Mouse (Mus musculus) limb, embryonic 14.5 days (tissue): ENCODE results near the gene Kcnj13. TPM values are rescaled to one million over a fixed set of nuclear protein-coding genes. Genes with fewer than 3 reads are reported as not detected.

Source experiments
- ATAC-seq: fragments of 200-750 bp; cut with Nextera tagmentation; 2 replicates; pipeline ENCODE4 v1.8.0; 2017; ENCODE audit warnings: low read depth, moderate number of reproducible peaks, moderate TSS enrichment; ENCODE audit not compliant: low FRiP score
- DNase-seq: peaks from one replicate; pipeline ENCODE4 v3.0.0-alpha.2; 2015; ENCODE audit warnings: low spot score
- H3K27ac ChIP-seq: fragments of 300-500 bp; sonication (generic); replicated peaks from 2 replicates; pipeline ENCODE4 v1.5.1; 2014; ENCODE audit warnings: low read depth, mild to moderate bottlenecking, low read length, moderate library complexity, mixed read lengths
- H3K27me3 ChIP-seq: fragments of 300-500 bp; sonication (generic); 2 replicates; pipeline ENCODE4 v1.6.1; 2014; ENCODE audit warnings: low read length, mixed read lengths; ENCODE audit not compliant: control insufficient read depth, insufficient read depth
- H3K36me3 ChIP-seq: fragments of 300-500 bp; sonication (generic); 2 replicates; pipeline ENCODE4 v1.6.1; 2014; ENCODE audit warnings: mild to moderate bottlenecking, low read length, moderate library complexity, mixed read lengths; ENCODE audit not compliant: control insufficient read depth, insufficient read depth
- H3K4me1 ChIP-seq: fragments of 300-500 bp; sonication (generic); 2 replicates; pipeline ENCODE4 v1.6.1; 2014; ENCODE audit warnings: antibody characterized with exemption, low read length, mixed read lengths; ENCODE audit not compliant: control insufficient read depth, insufficient read depth
- H3K4me2 ChIP-seq: fragments of 300-500 bp; sonication (generic); replicated peaks from 2 replicates; pipeline ENCODE4 v1.6.1; 2014; ENCODE audit warnings: low read depth, mild to moderate bottlenecking, low read length, moderate library complexity; ENCODE audit not compliant: severe bottlenecking
- H3K4me3 ChIP-seq: fragments of 300-500 bp; sonication (generic); replicated peaks from 2 replicates; pipeline ENCODE4 v1.5.1; 2014; ENCODE audit warnings: low read length
- H3K9ac ChIP-seq: fragments of 300-500 bp; sonication (generic); 2 replicates; pipeline ENCODE4 v1.6.1; 2014; ENCODE audit warnings: mild to moderate bottlenecking, low read depth, low read length, moderate library complexity; ENCODE audit not compliant: severe bottlenecking
- H3K9me3 ChIP-seq: fragments of 300-500 bp; sonication (generic); 2 replicates; pipeline ENCODE4 v1.6.1; 2016; ENCODE audit warnings: low read length; ENCODE audit not compliant: control insufficient read depth
- POLR2A ChIP-seq: fragments of 200-500 bp; IDR thresholded peaks from 2 replicates; pipeline ENCODE4 v1.8.0; 2012; ENCODE audit warnings: inconsistent platforms, mild to moderate bottlenecking, moderate library complexity, borderline replicate concordance; ENCODE audit not compliant: insufficient read depth, insufficient read length; ENCODE audit errors: extremely low read depth
- WGBS: fragments of 180-500 bp; shearing (Covaris S2); extraction: QIAGEN DNeasy Blood & Tissue Kit; methylation state at CpG from one replicate; pipeline ENCODE4 v1.1.7; 2014; 5-methylcytosine and 5-hydroxymethylcytosine counted together
- polyA plus RNA-seq, 2 experiments: library from polyadenylated mRNA; depleted of rRNA in 1 of 2; stranded (reverse) in 1 of 2; unstranded in 1 of 2; fragments of >200 nt; fragmentation: Nextera tagmentation in 1 of 2; extraction: Ambion mirVana in 1 of 2; gene quantifications; 2 replicates each; pipeline versions ENCODE4 v1.2.1 to v1.2.3; 2012 to 2014

Gene Kcnj13
- polyA plus RNA-seq, 2 experiments = 0.44 to 1.2 TPM

DNA sequence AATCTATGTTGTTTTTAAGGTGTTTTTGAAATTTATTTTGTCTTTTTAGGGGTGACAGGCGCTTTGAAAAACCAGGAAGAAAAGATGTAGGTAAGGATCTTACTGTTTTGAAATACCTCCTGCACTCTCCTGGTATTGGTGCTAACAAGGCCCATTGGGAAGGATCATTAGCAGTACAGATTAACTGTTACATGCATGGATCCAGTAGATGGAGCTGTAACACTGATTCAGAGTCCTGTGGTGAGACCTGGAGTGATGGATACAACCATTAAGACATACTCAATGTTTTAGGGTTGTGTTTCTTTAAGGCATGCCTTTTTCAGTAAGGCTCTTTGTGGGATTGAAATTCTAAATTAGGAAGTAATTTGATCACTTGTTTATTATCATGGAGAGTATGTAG, 14.6 kb downstream of the Kcnj13 start:
- Histone ChIP-seq H3K4me1 (no peaks in the 10 kb centered on the region), H3K9me3 (no peaks in the 10 kb centered on the region), H3K27ac (no peak overlapping the region), H3K4me2 (no peak overlapping the region), H3K36me3 (peaks cover 43% of the 10 kb centered on the region), H3K9ac (no peak overlapping the region), H3K4me3 (no peak overlapping the region), H3K27me3 (no peaks in the 10 kb centered on the region)
- WGBS = 91% methylated on average over 1 of the region's 1 CpGs
- no peak for TF ChIP-seq POLR2A
- DNase-seq (peak; percentile 28), ATAC-seq (no peak)

DNA sequence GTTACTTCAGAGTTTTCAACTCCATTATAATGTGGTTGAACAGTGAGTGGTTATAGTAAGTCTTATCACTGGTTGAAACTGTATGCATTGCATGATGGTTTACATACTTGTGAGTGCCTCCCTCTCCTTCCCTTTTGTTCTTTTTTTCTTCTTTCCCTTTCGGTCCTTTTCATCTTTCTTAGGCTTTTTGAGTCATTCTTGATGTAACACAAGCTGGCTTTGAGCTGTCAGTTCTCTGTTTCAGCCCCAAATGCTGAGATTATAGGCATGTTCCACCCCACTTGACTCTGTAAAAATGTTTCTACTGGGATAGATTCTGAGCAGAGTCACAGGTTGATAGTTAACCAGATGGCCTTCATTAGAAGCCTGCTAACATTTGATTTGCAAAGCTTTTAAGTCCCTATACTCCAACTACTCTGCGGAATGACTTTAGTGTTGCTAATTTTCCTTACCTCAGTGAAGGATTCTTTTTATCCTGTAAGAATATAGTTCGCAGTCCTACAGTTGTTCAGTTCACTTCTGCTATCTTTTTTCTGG, 16.4 kb downstream of the Kcnj13 start:
- WGBS = 83% methylated on average over 3 of the region's 3 CpGs
- no peaks in the 10 kb centered on the region for H3K9me3 ChIP-seq
- TF ChIP-seq POLR2A = no peak
- H3K36me3 ChIP-seq = peaks cover 58% of the 10 kb centered on the region
- no peak overlapping the region for H3K9ac ChIP-seq
- no peaks in the 10 kb centered on the region for H3K4me1 ChIP-seq
- H3K27me3 ChIP-seq = no peaks in the 10 kb centered on the region
- no peak overlapping the region for H3K4me3 ChIP-seq
- no peak overlapping the region for H3K27ac ChIP-seq
- no peak overlapping the region for H3K4me2 ChIP-seq
- DNase-seq (no peak), ATAC-seq (no peak)

DNA sequence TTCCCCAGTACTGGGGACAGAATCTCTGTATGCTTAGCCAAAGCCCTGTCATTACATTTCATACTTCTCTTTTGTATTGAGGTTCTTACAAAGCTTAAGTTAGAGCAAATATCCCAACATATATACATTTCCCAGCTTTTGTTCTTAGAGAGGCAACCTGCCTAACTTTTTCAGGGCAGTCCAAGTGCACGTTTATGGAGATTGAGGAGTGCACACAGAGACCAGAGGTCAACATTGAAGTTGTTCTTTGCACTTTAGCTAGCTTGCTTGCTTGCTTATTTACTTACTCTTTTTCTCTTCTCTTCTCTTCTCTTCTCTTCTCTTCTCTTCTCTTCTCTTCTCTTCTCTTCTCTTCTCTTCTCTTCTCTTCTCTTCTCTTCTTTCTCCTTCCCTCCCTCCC, 34.3 kb downstream of the Kcnj13 start:
- Histone ChIP-seq H3K27me3 (no peaks in the 10 kb centered on the region), H3K4me3 (no peak overlapping the region), H3K9ac (no peak overlapping the region), H3K9me3 (no peaks in the 10 kb centered on the region), H3K4me1 (no peaks in the 10 kb centered on the region), H3K36me3 (peaks cover 13% of the 10 kb centered on the region), H3K27ac (no peak overlapping the region), H3K4me2 (no peak overlapping the region)
- 75% methylated on average over 1 of the region's 1 CpGs for WGBS
- no peak for ATAC-seq
- no peak for DNase-seq
- no peak for TF ChIP-seq POLR2A

DNA sequence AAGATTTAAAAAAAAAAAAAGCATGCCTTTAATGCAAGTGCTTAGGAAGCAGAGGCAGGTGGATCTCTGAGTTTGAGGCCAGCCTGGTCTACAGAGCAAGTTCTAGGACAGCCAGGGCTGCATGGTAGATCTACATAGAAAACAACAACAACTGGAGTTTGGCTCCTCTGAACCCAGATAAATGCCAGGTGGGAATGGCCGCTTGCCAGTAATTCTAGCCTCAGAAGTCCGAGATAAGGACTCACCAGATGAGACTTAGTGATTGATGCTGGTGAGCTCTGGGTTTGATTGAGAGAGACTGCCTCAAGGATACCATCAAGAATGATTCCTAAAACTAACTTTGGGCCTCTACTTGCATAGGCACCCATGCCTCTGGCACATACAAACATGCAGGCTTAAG, 44.0 kb downstream of the Kcnj13 start:
- Histone ChIP-seq H3K4me1 (no peaks in the 10 kb centered on the region), H3K4me3 (no peak overlapping the region), H3K36me3 (peaks cover 13% of the 10 kb centered on the region), H3K9me3 (no peaks in the 10 kb centered on the region), H3K4me2 (no peak overlapping the region), H3K27ac (no peak overlapping the region), H3K9ac (no peak overlapping the region), H3K27me3 (no peaks in the 10 kb centered on the region)
- WGBS = 83% methylated on average over 2 of the region's 2 CpGs
- ATAC-seq = no peak
- no peak for TF ChIP-seq POLR2A
- DNase-seq = no peak

Other genes starting within 250 kb of the Kcnj13 start
- gene Ecel1, start 238.2 kb downstream of the Kcnj13 start, polyA plus RNA-seq (2012; rRNA removed) = 1.4 and 2.0 TPM in 2 replicates
- gene Ecel1, start 238.2 kb downstream of the Kcnj13 start, polyA plus RNA-seq (2014; fragmentation: Nextera tagmentation; extraction: Ambion mirVana) = 0.61 and 1.0 TPM in 2 replicates
- 0.17 and 0.18 TPM in 2 replicates for gene Prss56, start 211.4 kb downstream of the Kcnj13 start, polyA plus RNA-seq (2012; rRNA removed)
- gene Prss56, start 211.4 kb downstream of the Kcnj13 start, polyA plus RNA-seq (2014; fragmentation: Nextera tagmentation; extraction: Ambion mirVana) = 0.22 TPM in 1 of 2 replicates, not detected in the other
- gene Chrnd, start 204.1 kb downstream of the Kcnj13 start, polyA plus RNA-seq (2012; rRNA removed) = 12.4 and 13.2 TPM in 2 replicates
- gene Chrnd, start 204.1 kb downstream of the Kcnj13 start, polyA plus RNA-seq (2014; fragmentation: Nextera tagmentation; extraction: Ambion mirVana) = 3.6 and 6.2 TPM in 2 replicates
- gene Chrng, start 190.1 kb downstream of the Kcnj13 start, polyA plus RNA-seq (2012; rRNA removed) = 44.7 and 50.8 TPM in 2 replicates
- 18.2 and 29.3 TPM in 2 replicates for gene Chrng, start 190.1 kb downstream of the Kcnj13 start, polyA plus RNA-seq (2014; fragmentation: Nextera tagmentation; extraction: Ambion mirVana)
- 84.7 and 118 TPM in 2 replicates for gene Eif4e2, start 180.8 kb downstream of the Kcnj13 start, polyA plus RNA-seq (2012; rRNA removed)
- gene Eif4e2, start 180.8 kb downstream of the Kcnj13 start, polyA plus RNA-seq (2014; fragmentation: Nextera tagmentation; extraction: Ambion mirVana) = 139 and 144 TPM in 2 replicates
- 2.3 TPM in 2 replicates for gene Efhd1, start 130.4 kb downstream of the Kcnj13 start, polyA plus RNA-seq (2012; rRNA removed)
- gene Efhd1, start 130.4 kb downstream of the Kcnj13 start, polyA plus RNA-seq (2014; fragmentation: Nextera tagmentation; extraction: Ambion mirVana) = 2.2 and 2.5 TPM in 2 replicates
- gene Gigyf2, start 67.7 kb downstream of the Kcnj13 start, polyA plus RNA-seq (2012; rRNA removed) = 64.0 and 65.6 TPM in 2 replicates
- 47.7 and 57.5 TPM in 2 replicates for gene Gigyf2, start 67.7 kb downstream of the Kcnj13 start, polyA plus RNA-seq (2014; fragmentation: Nextera tagmentation; extraction: Ambion mirVana)
- 204 and 319 TPM in 2 replicates for gene Snorc, start 75.5 kb upstream of the Kcnj13 start, polyA plus RNA-seq (2012; rRNA removed)
- 53.9 and 69.9 TPM in 2 replicates for gene Snorc, start 75.5 kb upstream of the Kcnj13 start, polyA plus RNA-seq (2014; fragmentation: Nextera tagmentation; extraction: Ambion mirVana)
- gene Neu2, start 115.2 kb upstream of the Kcnj13 start, polyA plus RNA-seq (2012; rRNA removed) = 0.04 TPM in 1 of 2 replicates, not detected in the other
- not detected in 2 replicates for gene Neu2, start 115.2 kb upstream of the Kcnj13 start, polyA plus RNA-seq (2014; fragmentation: Nextera tagmentation; extraction: Ambion mirVana)
- gene Ngef, start 179.1 kb upstream of the Kcnj13 start, polyA plus RNA-seq (2012; rRNA removed) = 1.8 and 1.9 TPM in 2 replicates
- gene Ngef, start 179.1 kb upstream of the Kcnj13 start, polyA plus RNA-seq (2014; fragmentation: Nextera tagmentation; extraction: Ambion mirVana) = 1.0 and 1.3 TPM in 2 replicates
- gene Inpp5d, start 225.6 kb upstream of the Kcnj13 start, polyA plus RNA-seq (2012; rRNA removed) = 9.4 and 9.7 TPM in 2 replicates
- gene Inpp5d, start 225.6 kb upstream of the Kcnj13 start, polyA plus RNA-seq (2014; fragmentation: Nextera tagmentation; extraction: Ambion mirVana) = 5.9 and 9.8 TPM in 2 replicates